Mouse (Mus musculus) embryonic facial prominence, embryonic 10.5 days (tissue): ENCODE data around the gene Pigb. TPM values are rescaled to one million over a fixed set of nuclear protein-coding genes. Genes with fewer than 3 reads are reported as not detected.

Source experiments
- DNase-seq: peaks from one replicate; pipeline ENCODE4 v3.0.0-alpha.2; 2017; ENCODE audit warnings: low spot score
- H3K27ac ChIP-seq: fragments of 300-500 bp; sonication (generic); replicated peaks from 2 replicates; pipeline ENCODE4 v1.5.1; 2016; ENCODE audit warnings: mild to moderate bottlenecking
- H3K27me3 ChIP-seq: fragments of 300-500 bp; sonication (generic); replicated peaks from 2 replicates; pipeline ENCODE4 v1.6.1; 2016; ENCODE audit warnings: low read depth, mild to moderate bottlenecking; ENCODE audit not compliant: poor library complexity, severe bottlenecking
- H3K36me3 ChIP-seq: fragments of 300-500 bp; sonication (generic); replicated peaks from 2 replicates; pipeline ENCODE4 v1.6.1; 2016; ENCODE audit warnings: mild to moderate bottlenecking, moderate library complexity
- H3K4me1 ChIP-seq: fragments of 300-500 bp; sonication (generic); 2 replicates; pipeline ENCODE4 v1.6.1; 2016
- H3K4me3 ChIP-seq: fragments of 300-500 bp; sonication (generic); 2 replicates; pipeline ENCODE4 v1.5.1; 2016; ENCODE audit warnings: mild to moderate bottlenecking, moderate library complexity
- H3K9me3 ChIP-seq: fragments of 300-500 bp; sonication (generic); 2 replicates; pipeline ENCODE4 v1.6.1; 2016; ENCODE audit warnings: mild to moderate bottlenecking
- WGBS: fragments of 180-500 bp; shearing (Covaris S2); methylation state at CpG from one replicate; pipeline ENCODE4 v1.1.7; 2016; 5-methylcytosine and 5-hydroxymethylcytosine counted together
- polyA plus RNA-seq: library from polyadenylated mRNA; unstranded; fragments of >200 nt; fragmentation: Nextera tagmentation; extraction: Ambion mirVana; gene quantifications from 2 replicates; pipeline ENCODE4 v1.2.1, GENCODE M21; 2016

Pigb gene
- polyA plus RNA-seq, 1 experiment from 2014 or later: 15.0 TPM

GRCm38 (mm10) chr9:73068688-73069087, 28.5 kb upstream of the Pigb start:
- no peaks in the 10 kb centered on the region for H3K27me3 ChIP-seq
- DNase-seq: no peak
- whole genome bisulfite sequencing: 87% methylated on average over 6 of the region's 6 CpGs
- H3K4me1 ChIP-seq: peaks cover 30% of the 10 kb centered on the region
- H3K27ac ChIP-seq: no peak overlapping the region
- H3K36me3 ChIP-seq: no peaks in the 10 kb centered on the region
- no peak overlapping the region for H3K4me3 ChIP-seq
- no peaks in the 10 kb centered on the region; the same call in 1 of the 2 replicates for H3K9me3 ChIP-seq

GRCm38 (mm10) chr9:73068230-73068679, 28.1 kb upstream of the Pigb start:
- 70% methylated on average over 6 of the region's 6 CpGs for WGBS
- H3K4me3 ChIP-seq: no peak overlapping the region

GRCm38 (mm10) chr9:73067086-73067485, 26.9 kb upstream of the Pigb start:
- DNase-seq: peak; percentile 72
- Histone ChIP-seq H3K36me3 (no peaks in the 10 kb centered on the region), H3K27me3 (no peaks in the 10 kb centered on the region), H3K4me3 (peak overlapping the region; percentile 37), H3K9me3 (no peaks in the 10 kb centered on the region; the same call in 1 of the 2 replicates), H3K27ac (peak overlapping the region; percentile 65), H3K4me1 (peaks cover 36% of the 10 kb centered on the region)
- 22% methylated on average over 10 of the region's 10 CpGs for WGBS

More at GRCm38 (mm10) chr9:73068230-73068679, 28.1 kb upstream of the Pigb start:
- H3K36me3 ChIP-seq: no peaks in the 10 kb centered on the region
- peaks cover 35% of the 10 kb centered on the region for H3K4me1 ChIP-seq
- no peak for DNase-seq
- H3K27ac ChIP-seq: 0 out of 2 replicates have a peak overlapping the region, but pooled peaks have one; percentile 57
- no peaks in the 10 kb centered on the region for H3K27me3 ChIP-seq
- no peaks in the 10 kb centered on the region; the same call in 1 of the 2 replicates for H3K9me3 ChIP-seq

- H3K27me3 ChIP-seq: no peaks in the 10 kb centered on the region
- peak overlapping the region; percentile 72 for H3K27ac ChIP-seq
- DNase-seq: peak; percentile 70
- peak overlapping the region; percentile 43 for H3K4me3 ChIP-seq
- WGBS: 15% methylated on average over 15 of the region's 15 CpGs
- H3K4me1 ChIP-seq: peaks cover 36% of the 10 kb centered on the region
- no peaks in the 10 kb centered on the region for H3K9me3 ChIP-seq
- no peaks in the 10 kb centered on the region for H3K36me3 ChIP-seq
Observed at GRCm38 (mm10) chr9:73063621-73064290, 23.6 kb upstream of the Pigb start.

GRCm38 (mm10) chr9:73059224-73059623, 19.0 kb upstream of the Pigb start:
- no peak for DNase-seq
- H3K36me3 ChIP-seq: no peaks in the 10 kb centered on the region
- H3K4me3 ChIP-seq: no peak overlapping the region
- 90% methylated on average over 4 of the region's 4 CpGs for WGBS
- H3K27ac ChIP-seq: no peak overlapping the region
- H3K9me3 ChIP-seq: no peaks in the 10 kb centered on the region
- H3K27me3 ChIP-seq: no peaks in the 10 kb centered on the region
- H3K4me1 ChIP-seq: peaks cover 17% of the 10 kb centered on the region

GRCm38 (mm10) chr9:73055441-73055911, 15.3 kb upstream of the Pigb start:
- H3K4me3 ChIP-seq: no peak overlapping the region
- H3K9me3 ChIP-seq: no peaks in the 10 kb centered on the region
- no peaks in the 10 kb centered on the region for H3K27me3 ChIP-seq
- no peak for DNase-seq
- peaks cover 10% of the 10 kb centered on the region; the same call in 1 of the 2 replicates for H3K4me1 ChIP-seq
- H3K36me3 ChIP-seq: no peaks in the 10 kb centered on the region
- H3K27ac ChIP-seq: no peak overlapping the region
- 66% methylated on average over 10 of the region's 10 CpGs for WGBS

- no peak for DNase-seq
- no peak overlapping the region for H3K27ac ChIP-seq
Observed at GRCm38 (mm10) chr9:73050606-73051005, 10.4 kb upstream of the Pigb start.

GRCm38 (mm10) chr9:73049833-73050232, 9.7 kb upstream of the Pigb start:
- Histone ChIP-seq H3K27ac (no peak overlapping the region), H3K36me3 (no peaks in the 10 kb centered on the region), H3K4me3 (no peak overlapping the region), H3K9me3 (no peaks in the 10 kb centered on the region), H3K4me1 (peaks cover 27% of the 10 kb centered on the region), H3K27me3 (peaks cover 11% of the 10 kb centered on the region)
- no peak for DNase-seq
- 74% methylated on average over 5 of the region's 5 CpGs for WGBS

More at GRCm38 (mm10) chr9:73050606-73051005, 10.4 kb upstream of the Pigb start:
- no peaks in the 10 kb centered on the region for H3K36me3 ChIP-seq
- H3K9me3 ChIP-seq: no peaks in the 10 kb centered on the region
- H3K4me3 ChIP-seq: no peak overlapping the region
- 68% methylated on average over 8 of the region's 8 CpGs for WGBS
- peaks cover 3% of the 10 kb centered on the region for H3K27me3 ChIP-seq
- H3K4me1 ChIP-seq: peaks cover 24% of the 10 kb centered on the region

GRCm38 (mm10) chr9:73048927-73049326, 8.7 kb upstream of the Pigb start:
- Histone ChIP-seq H3K9me3 (no peaks in the 10 kb centered on the region), H3K36me3 (no peaks in the 10 kb centered on the region), H3K4me1 (peaks cover 36% of the 10 kb centered on the region), H3K27me3 (peaks cover 11% of the 10 kb centered on the region), H3K27ac (no peak overlapping the region), H3K4me3 (no peak overlapping the region)
- 7% methylated on average over 4 of the region's 4 CpGs for WGBS
- DNase-seq: no peak

GRCm38 (mm10) chr9:73047906-73048305, 7.7 kb upstream of the Pigb start:
- WGBS: 90% methylated on average over 2 of the region's 2 CpGs
- H3K4me3 ChIP-seq: no peak overlapping the region
- DNase-seq: no peak

GRCm38 (mm10) chr9:73045711-73046110, 5.5 kb upstream of the Pigb start:
- no peak for DNase-seq
- peaks cover 11% of the 10 kb centered on the region for H3K27me3 ChIP-seq
- peaks cover 38% of the 10 kb centered on the region for H3K4me1 ChIP-seq
- peak overlapping the region; percentile 59; the same call in 1 of the 2 replicates for H3K4me3 ChIP-seq
- no peaks in the 10 kb centered on the region for H3K9me3 ChIP-seq
- H3K36me3 ChIP-seq: no peaks in the 10 kb centered on the region
- H3K27ac ChIP-seq: no peak overlapping the region
- WGBS: 73% methylated on average over 10 of the region's 10 CpGs

More at GRCm38 (mm10) chr9:73047906-73048305, 7.7 kb upstream of the Pigb start:
- no peaks in the 10 kb centered on the region for H3K36me3 ChIP-seq
- H3K27ac ChIP-seq: no peak overlapping the region
- H3K9me3 ChIP-seq: no peaks in the 10 kb centered on the region
- peaks cover 38% of the 10 kb centered on the region for H3K4me1 ChIP-seq
- H3K27me3 ChIP-seq: peaks cover 11% of the 10 kb centered on the region

- H3K9me3 ChIP-seq: no peaks in the 10 kb centered on the region
- peaks cover 11% of the 10 kb centered on the region for H3K27me3 ChIP-seq
- H3K4me1 ChIP-seq: peaks cover 39% of the 10 kb centered on the region
- H3K4me3 ChIP-seq: peak overlapping the region; percentile 59
- 11% methylated on average over 7 of the region's 7 CpGs for WGBS
- H3K27ac ChIP-seq: no peak overlapping the region
- peak; percentile 27 for DNase-seq
- no peaks in the 10 kb centered on the region for H3K36me3 ChIP-seq
Observed at GRCm38 (mm10) chr9:73045204-73045603, 5.0 kb upstream of the Pigb start.
